Mouse (Mus musculus) hindbrain, embryonic 12.5 days (tissue): Measurements from ENCODE around the gene Glis2. TPM values are rescaled to one million over a fixed set of nuclear protein-coding genes. Genes with fewer than 3 reads are reported as not detected.

ENCODE experiments used
- ATAC-seq: fragments of 200-750 bp; cut with Nextera tagmentation; 2 replicates; pipeline ENCODE4 v1.8.0; 2017; ENCODE audit warnings: moderate TSS enrichment; ENCODE audit not compliant: low FRiP score
- H3K27ac ChIP-seq: fragments of 300-500 bp; sonication (generic); 2 replicates; pipeline ENCODE4 v1.5.1; 2016; ENCODE audit warnings: mild to moderate bottlenecking
- H3K27me3 ChIP-seq: fragments of 300-500 bp; sonication (generic); 2 replicates; pipeline ENCODE4 v1.6.1; 2016; ENCODE audit warnings: mild to moderate bottlenecking
- H3K36me3 ChIP-seq: fragments of 300-500 bp; sonication (generic); 2 replicates; pipeline ENCODE4 v1.6.1; 2016; ENCODE audit warnings: mild to moderate bottlenecking
- H3K4me1 ChIP-seq: fragments of 300-500 bp; sonication (generic); 2 replicates; pipeline ENCODE4 v1.6.1; 2016
- H3K4me2 ChIP-seq: fragments of 300-500 bp; sonication (generic); replicated peaks from 2 replicates; pipeline ENCODE4 v1.6.1; 2016; ENCODE audit warnings: mild to moderate bottlenecking
- H3K4me3 ChIP-seq: fragments of 300-500 bp; sonication (generic); 2 replicates; pipeline ENCODE4 v1.5.1; 2016; ENCODE audit warnings: mild to moderate bottlenecking
- H3K9ac ChIP-seq: fragments of 300-500 bp; sonication (generic); 2 replicates; pipeline ENCODE4 v1.6.1; 2016; ENCODE audit warnings: mild to moderate bottlenecking, moderate library complexity
- H3K9me3 ChIP-seq: fragments of 300-500 bp; sonication (generic); replicated peaks from 2 replicates; pipeline ENCODE4 v1.6.1; 2016; ENCODE audit warnings: mild to moderate bottlenecking
- WGBS: fragments of 180-500 bp; shearing (Covaris S2); methylation state at CpG from one replicate; pipeline ENCODE4 v1.1.7; 2016; 5-methylcytosine and 5-hydroxymethylcytosine counted together
- polyA plus RNA-seq: library from polyadenylated mRNA; unstranded; fragments of >200 nt; fragmentation: Nextera tagmentation; extraction: Ambion mirVana; gene quantifications from 2 replicates; pipeline ENCODE4 v1.2.1, GENCODE M21; 2016

The Glis2 gene
- polyA plus RNA-seq, 1 experiment from 2014 or later = 34.3 TPM

- H3K27ac ChIP-seq = no peak overlapping the region
- 88% methylated on average over 19 of the region's 19 CpGs for WGBS
- no peak overlapping the region for H3K9ac ChIP-seq
- no peaks in the 10 kb centered on the region for H3K9me3 ChIP-seq
- no peak for ATAC-seq
- no peak overlapping the region for H3K4me2 ChIP-seq
- H3K36me3 ChIP-seq = peaks cover 41% of the 10 kb centered on the region
- no peak overlapping the region for H3K4me3 ChIP-seq
- no peaks in the 10 kb centered on the region for H3K27me3 ChIP-seq
- peaks cover 45% of the 10 kb centered on the region for H3K4me1 ChIP-seq
Measured at GRCm38 (mm10) chr16:4608532-4609059, 14.1 kb downstream of the Glis2 start.

DNA sequence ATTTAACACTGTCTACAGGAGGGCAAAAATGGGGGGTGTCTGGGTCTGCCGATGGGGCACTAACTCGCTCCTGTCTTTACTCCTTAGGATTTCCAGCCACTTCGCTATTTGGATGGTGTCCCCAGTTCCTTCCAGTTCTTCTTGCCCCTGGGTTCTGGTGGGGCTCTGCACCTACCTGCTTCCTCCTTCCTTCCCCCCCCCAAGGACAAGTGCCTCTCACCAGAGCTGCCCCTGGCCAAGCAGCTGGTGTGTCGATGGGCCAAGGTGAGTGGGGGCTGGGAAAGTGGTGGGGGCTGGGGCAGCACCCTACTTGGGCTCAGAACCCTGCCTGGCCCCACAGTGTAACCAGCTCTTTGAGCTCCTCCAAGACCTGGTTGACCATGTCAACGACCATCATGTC, 16.7 kb downstream of the Glis2 start:
- no peak for ATAC-seq
- H3K9ac ChIP-seq = no peak overlapping the region
- WGBS = 88% methylated on average over 5 of the region's 5 CpGs
- peaks cover 19% of the 10 kb centered on the region for H3K4me1 ChIP-seq
- H3K9me3 ChIP-seq = no peaks in the 10 kb centered on the region
- H3K36me3 ChIP-seq = peaks cover 67% of the 10 kb centered on the region
- H3K4me2 ChIP-seq = no peak overlapping the region
- no peaks in the 10 kb centered on the region for H3K27me3 ChIP-seq
- H3K4me3 ChIP-seq = no peak overlapping the region
- H3K27ac ChIP-seq = no peak overlapping the region

DNA sequence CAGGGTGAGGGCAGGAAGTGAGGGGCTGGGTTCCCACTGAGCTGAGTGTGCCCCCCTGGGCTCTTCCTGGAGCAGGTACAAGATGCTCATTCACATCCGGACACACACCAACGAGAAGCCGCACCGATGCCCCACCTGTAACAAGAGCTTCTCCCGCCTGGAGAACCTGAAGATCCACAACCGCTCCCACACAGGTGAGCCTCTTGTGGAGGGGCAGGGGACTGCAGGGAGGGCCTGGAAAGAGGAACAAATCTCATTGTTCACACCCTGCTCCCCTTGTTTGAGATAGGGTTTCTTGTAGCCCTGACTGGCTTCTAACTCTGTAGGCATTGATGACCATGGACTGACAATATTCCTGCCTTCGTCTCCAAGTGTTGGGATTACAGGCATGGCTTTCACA, 17.2 kb downstream of the Glis2 start:
- H3K27me3 ChIP-seq = no peaks in the 10 kb centered on the region

GRCm38 (mm10) chr16:4613736-4614135, 19.2 kb downstream of the Glis2 start:
- Histone ChIP-seq H3K4me2 (no peak overlapping the region), H3K4me3 (no peak overlapping the region), H3K27me3 (no peaks in the 10 kb centered on the region), H3K36me3 (peaks cover 86% of the 10 kb centered on the region), H3K27ac (no peak overlapping the region), H3K9me3 (no peaks in the 10 kb centered on the region), H3K9ac (no peak overlapping the region), H3K4me1 (no peaks in the 10 kb centered on the region)
- 93% methylated on average over 9 of the region's 9 CpGs for WGBS
- no peak for ATAC-seq

More for the DNA sequence above, 17.2 kb downstream of the Glis2 start:
- Histone ChIP-seq H3K9ac (no peak overlapping the region), H3K27ac (no peak overlapping the region), H3K4me2 (no peak overlapping the region), H3K9me3 (no peaks in the 10 kb centered on the region), H3K4me3 (no peak overlapping the region), H3K36me3 (peaks cover 70% of the 10 kb centered on the region), H3K4me1 (peaks cover 15% of the 10 kb centered on the region)
- ATAC-seq = no peak
- WGBS = 96% methylated on average over 7 of the region's 7 CpGs

- ATAC-seq = no peak
- Histone ChIP-seq H3K4me2 (no peak overlapping the region), H3K4me3 (no peak overlapping the region), H3K27me3 (no peaks in the 10 kb centered on the region), H3K4me1 (no peaks in the 10 kb centered on the region), H3K36me3 (peaks cover 85% of the 10 kb centered on the region), H3K9ac (no peak overlapping the region), H3K9me3 (no peaks in the 10 kb centered on the region), H3K27ac (no peak overlapping the region)
- 92% methylated on average over 3 of the region's 3 CpGs for WGBS
Measured at GRCm38 (mm10) chr16:4614639-4615038, 20.1 kb downstream of the Glis2 start.

GRCm38 (mm10) chr16:4615297-4615696, 20.8 kb downstream of the Glis2 start:
- no peak overlapping the region for H3K4me2 ChIP-seq
- peaks cover 78% of the 10 kb centered on the region for H3K36me3 ChIP-seq
- no peak overlapping the region for H3K4me3 ChIP-seq
- no peak overlapping the region for H3K27ac ChIP-seq
- no peaks in the 10 kb centered on the region for H3K27me3 ChIP-seq
- H3K9ac ChIP-seq = no peak overlapping the region
- no peaks in the 10 kb centered on the region for H3K9me3 ChIP-seq
- 92% methylated on average over 1 of the region's 1 CpGs for WGBS
- ATAC-seq = no peak
- H3K4me1 ChIP-seq = no peaks in the 10 kb centered on the region

GRCm38 (mm10) chr16:4616829-4617228, 22.3 kb downstream of the Glis2 start:
- Histone ChIP-seq H3K9ac (no peak overlapping the region), H3K27me3 (no peaks in the 10 kb centered on the region), H3K36me3 (peaks cover 65% of the 10 kb centered on the region), H3K4me2 (no peak overlapping the region), H3K4me1 (peaks cover 4% of the 10 kb centered on the region; the same call in 1 of the 2 replicates), H3K27ac (no peak overlapping the region), H3K4me3 (no peak overlapping the region), H3K9me3 (no peaks in the 10 kb centered on the region)
- ATAC-seq = no peak
- WGBS = 92% methylated on average over 4 of the region's 4 CpGs

DNA sequence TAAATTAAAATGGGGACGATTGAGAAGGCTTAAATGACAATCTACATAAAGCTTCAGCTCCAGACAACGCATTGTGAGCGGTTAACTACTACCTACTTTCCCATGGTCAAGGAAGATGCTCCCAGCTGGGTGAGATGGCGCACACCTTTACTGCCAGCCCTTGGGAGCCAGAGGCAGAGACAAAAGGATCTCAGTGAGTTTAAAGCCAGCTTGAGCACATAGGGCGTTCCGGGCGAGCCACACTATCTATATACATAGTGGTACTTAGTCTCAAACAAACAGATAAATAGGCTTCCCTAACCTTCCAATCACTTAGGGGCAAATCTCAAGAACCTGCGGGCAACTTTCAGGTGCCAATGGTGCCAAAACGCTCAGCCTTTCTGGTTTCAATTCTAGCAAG, 29.6 kb downstream of the Glis2 start:
- Histone ChIP-seq H3K27me3 (no peaks in the 10 kb centered on the region), H3K4me2 (peak overlapping the region; percentile 63), H3K9ac (peak overlapping the region; percentile 80), H3K9me3 (no peaks in the 10 kb centered on the region), H3K4me3 (peak overlapping the region; percentile 75), H3K4me1 (peaks cover 21% of the 10 kb centered on the region), H3K27ac (peak overlapping the region; percentile 86), H3K36me3 (peaks cover 11% of the 10 kb centered on the region)
- no peak for ATAC-seq
- WGBS = 20% methylated on average over 9 of the region's 9 CpGs

- H3K36me3 ChIP-seq = peaks cover 11% of the 10 kb centered on the region
- peak within 1 kb of the TSS; percentile 86 for H3K27ac ChIP-seq
- H3K4me1 ChIP-seq = peaks cover 21% of the 10 kb centered on the region
- H3K9me3 ChIP-seq = no peaks in the 10 kb centered on the region
- peak within 1 kb of the TSS; percentile 80 for H3K9ac ChIP-seq
- peak; percentile 88 for ATAC-seq
- no peaks in the 10 kb centered on the region for H3K27me3 ChIP-seq
- peak within 1 kb of the TSS; percentile 75 for H3K4me3 ChIP-seq
- WGBS = under 1% methylated on average over 56 of the region's 56 CpGs
- H3K4me2 ChIP-seq = peak within 1 kb of the TSS; percentile 63
Measured at GRCm38 (mm10) chr16:4624481-4625110, 30.1 kb downstream of the Glis2 start, which contains the start of gene Pam16. Gene Pam16, minus strand, starts transcription at chr16:4624988.

DNA sequence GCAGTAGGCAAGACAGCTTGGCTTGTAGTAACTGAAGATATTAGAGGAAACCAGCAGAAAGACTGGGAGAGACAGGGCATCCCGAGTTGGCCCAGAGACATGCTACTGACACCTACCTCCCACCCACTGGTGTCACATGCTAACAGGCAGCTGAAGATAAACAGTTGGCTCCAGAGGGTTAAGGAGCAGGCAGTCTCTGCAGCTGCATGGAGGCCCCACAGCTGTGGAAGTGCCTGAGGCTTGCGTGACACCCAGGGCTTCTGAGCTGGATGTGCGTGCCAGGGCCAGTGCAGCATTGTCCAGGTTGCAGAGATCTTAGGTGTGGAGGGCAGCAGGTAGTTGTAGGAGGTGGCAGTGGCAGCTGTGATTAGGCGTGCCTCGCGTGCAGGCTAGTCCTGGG, 32.6 kb downstream of the Glis2 start:
- Histone ChIP-seq H3K36me3 (peaks cover 14% of the 10 kb centered on the region), H3K4me1 (peaks cover 15% of the 10 kb centered on the region), H3K27me3 (no peaks in the 10 kb centered on the region), H3K4me3 (no peak overlapping the region), H3K9ac (no peak overlapping the region), H3K9me3 (no peaks in the 10 kb centered on the region), H3K4me2 (no peak overlapping the region), H3K27ac (no peak overlapping the region)
- 91% methylated on average over 6 of the region's 6 CpGs for WGBS
- ATAC-seq = no peak

DNA sequence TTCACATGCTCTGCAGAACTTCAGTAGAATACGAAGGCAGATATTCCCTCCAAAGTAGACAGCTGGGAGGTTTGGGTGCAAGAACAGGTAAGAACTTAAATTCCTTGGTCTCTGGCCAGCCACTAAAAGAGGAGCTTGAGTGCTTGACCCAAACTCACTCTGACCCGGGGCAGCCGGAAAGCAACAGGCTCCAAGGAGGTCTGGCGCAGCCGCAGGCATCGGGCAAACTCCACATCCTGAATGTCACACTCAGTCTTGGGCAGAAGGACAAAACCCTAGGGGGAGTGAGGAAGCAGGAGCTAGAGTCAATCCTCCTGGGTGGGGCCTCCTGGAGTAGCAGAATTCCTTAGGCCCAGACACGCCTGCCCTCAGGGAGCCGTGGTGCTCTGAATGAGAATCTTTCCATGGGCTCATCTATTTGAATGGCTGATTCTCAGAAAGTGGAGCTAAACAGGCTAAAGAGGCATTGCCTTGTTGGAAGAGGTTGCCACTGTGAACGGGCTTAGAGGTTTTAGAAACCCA, 34.4 kb downstream of the Glis2 start:
- Histone ChIP-seq H3K4me1 (peaks cover 2% of the 10 kb centered on the region), H3K4me3 (no peak overlapping the region), H3K27ac (no peak overlapping the region), H3K4me2 (no peak overlapping the region), H3K9ac (no peak overlapping the region), H3K36me3 (peaks cover 21% of the 10 kb centered on the region), H3K27me3 (no peaks in the 10 kb centered on the region), H3K9me3 (no peaks in the 10 kb centered on the region)
- no peak for ATAC-seq
- WGBS = 92% methylated on average over 9 of the region's 9 CpGs

DNA sequence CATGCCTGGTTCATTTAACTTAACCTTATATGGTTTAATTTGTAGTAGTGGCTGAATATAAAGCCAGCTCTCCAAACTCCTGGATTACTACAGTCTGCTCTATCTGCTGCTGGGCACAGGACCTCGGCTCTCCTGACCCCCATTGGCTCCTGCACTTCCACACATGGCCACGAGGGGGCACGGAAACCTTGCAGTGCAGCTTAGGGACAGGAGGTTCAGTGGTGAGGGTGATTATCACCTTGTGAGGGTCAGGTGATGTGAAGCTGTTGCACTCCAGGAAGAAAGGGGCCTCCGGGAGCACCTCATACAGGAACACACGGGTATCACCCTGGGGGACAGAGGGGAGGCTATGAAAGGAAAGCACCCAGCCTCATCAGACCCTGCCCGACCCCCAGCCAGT, 35.4 kb downstream of the Glis2 start:
- no peaks in the 10 kb centered on the region for H3K27me3 ChIP-seq
- H3K4me3 ChIP-seq = no peak overlapping the region
- H3K4me1 ChIP-seq = no peaks in the 10 kb centered on the region; the same call in 1 of the 2 replicates
- no peak overlapping the region for H3K9ac ChIP-seq
- WGBS = 21% methylated on average over 6 of the region's 6 CpGs
- no peak overlapping the region for H3K4me2 ChIP-seq
- peak; percentile 29; the same call in 1 of the 2 replicates for ATAC-seq
- no peak overlapping the region for H3K27ac ChIP-seq
- H3K9me3 ChIP-seq = no peaks in the 10 kb centered on the region
- peaks cover 21% of the 10 kb centered on the region for H3K36me3 ChIP-seq

DNA sequence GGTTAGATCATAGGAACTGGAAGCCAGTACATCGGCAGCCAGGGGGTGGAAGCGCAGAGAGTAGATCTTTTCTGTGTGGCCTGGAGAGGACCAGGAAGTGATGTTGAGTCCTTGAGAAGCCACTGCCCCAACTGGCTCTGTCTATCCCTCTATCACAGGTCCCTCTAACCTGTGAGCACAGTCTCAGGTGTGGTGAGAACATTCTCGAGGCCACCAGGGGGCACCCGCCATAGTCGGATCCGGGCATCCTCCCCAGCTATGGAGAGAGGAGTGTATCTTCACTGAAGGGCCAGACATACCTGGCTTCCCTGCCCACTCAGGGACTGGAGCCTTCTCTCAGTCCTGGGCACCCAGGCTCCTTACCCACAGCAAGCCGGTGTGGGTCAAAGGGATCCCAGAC, 37.5 kb downstream of the Glis2 start:
- Histone ChIP-seq H3K4me3 (no peak overlapping the region), H3K36me3 (peaks cover 14% of the 10 kb centered on the region), H3K27ac (no peak overlapping the region), H3K9ac (no peak overlapping the region), H3K4me2 (no peak overlapping the region), H3K9me3 (no peaks in the 10 kb centered on the region), H3K27me3 (no peaks in the 10 kb centered on the region), H3K4me1 (no peaks in the 10 kb centered on the region)
- WGBS = 41% methylated on average over 7 of the region's 7 CpGs
- ATAC-seq = no peak
